Mouse (Mus musculus) ovary, postnatal 36 days (tissue): Measurements from ENCODE around the gene Ropn1l.

ENCODE experiments used
- DNase-seq: peaks from one replicate; pipeline ENCODE4 v3.0.0; 2022; ENCODE audit warnings: low spot score, mixed read lengths

The Ropn1l gene

DNA sequence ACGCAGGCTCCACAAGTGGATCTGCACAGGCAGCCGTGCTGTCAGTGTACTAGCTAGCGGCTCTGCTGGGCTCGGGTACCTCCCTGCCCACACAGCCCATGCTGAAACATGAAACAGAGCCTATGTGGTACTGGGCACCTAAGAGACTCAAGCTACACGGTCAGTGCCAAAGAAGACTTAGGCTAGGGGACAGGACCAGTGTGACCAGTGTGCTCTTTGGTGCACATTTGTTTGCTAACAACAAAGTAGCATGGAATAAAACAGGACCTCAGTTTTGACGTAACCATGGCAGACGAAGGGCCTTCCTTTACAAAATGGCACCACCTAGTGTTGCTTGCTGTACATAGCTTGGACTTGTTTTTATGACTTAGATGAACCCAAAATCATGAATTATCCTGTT lies 6.4 kb downstream of the Ropn1l start:
- no peak for DNase-seq

DNA sequence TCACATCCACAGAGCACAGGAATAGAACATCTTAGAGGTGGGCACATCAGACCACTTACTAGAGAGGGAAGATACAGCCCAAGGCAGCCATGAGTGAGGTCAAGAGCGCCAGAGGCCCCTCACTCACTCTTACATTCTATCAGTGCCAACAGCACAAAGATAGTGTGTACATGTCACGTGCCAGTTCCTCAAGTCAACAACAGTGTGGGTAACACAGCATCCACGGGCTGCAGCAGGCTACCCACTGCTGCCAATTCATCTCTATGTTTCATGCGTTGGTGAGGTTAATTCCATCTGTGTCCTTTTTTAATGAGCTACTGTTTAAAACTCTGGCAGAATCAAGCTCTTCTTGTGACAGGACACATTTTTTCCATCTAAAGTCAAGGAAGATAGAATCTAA lies 10.8 kb downstream of the Ropn1l start:
- no peak for DNase-seq

DNA sequence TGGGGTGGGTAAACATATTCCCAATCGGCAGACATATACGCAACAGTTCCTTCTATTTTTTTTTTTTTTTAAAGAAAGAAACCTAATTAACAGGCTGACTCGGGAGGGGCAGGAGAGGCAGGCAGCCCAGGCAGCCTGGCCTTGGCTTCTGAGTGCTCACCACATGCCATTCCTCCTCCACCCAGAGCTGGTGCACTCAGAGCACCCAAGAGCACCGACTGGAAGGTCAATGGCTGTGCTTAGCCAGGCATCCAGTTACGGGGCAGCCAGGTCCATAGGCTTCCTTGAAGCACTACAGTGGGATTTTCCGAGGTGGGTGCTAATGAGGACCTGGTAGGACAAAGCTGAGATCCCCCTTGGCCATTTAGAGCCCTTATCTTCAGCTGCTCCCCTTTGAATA lies 11.5 kb downstream of the Ropn1l start:
- DNase-seq, result no peak

DNA sequence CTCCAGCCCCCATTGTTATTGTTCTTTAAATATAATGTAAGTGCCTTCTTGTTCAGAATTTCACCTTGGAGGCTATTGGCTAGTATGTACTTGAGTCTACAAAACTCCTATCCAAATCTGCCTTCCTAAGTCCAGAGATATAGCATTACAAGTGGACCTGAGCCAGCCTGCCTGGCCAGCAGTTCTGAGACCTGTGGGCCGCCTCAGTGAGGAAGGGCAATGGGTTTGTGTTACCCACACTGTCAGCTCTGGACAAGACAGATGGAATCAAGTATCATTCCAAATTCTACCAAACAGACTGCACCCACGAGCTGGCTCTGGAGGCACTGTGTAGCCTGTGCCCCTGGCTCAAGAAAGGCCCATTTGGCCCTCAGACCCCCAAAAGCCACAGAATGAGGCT lies 16.7 kb downstream of the Ropn1l start:
- DNase-seq, result no peak

DNA sequence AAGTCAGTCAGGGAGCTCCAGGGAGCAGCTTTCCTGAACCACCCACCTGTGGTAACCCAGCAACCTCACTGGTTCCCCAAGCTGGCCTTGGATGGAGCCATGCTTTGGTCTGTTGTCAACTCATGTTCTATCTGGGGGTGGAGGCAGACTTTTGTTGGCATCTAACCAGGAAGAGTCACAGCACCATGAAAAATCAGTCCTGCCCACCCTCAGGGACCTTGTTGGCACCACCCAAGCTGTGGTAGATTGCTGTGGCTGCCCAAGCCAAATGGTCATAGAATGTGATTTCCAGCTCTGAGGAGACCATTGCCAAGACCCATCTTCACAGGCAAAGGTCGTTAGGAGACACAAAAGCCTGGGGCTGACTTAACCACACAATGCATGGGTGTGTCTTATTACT lies 17.5 kb downstream of the Ropn1l start:
- DNase-seq, result no peak

DNA sequence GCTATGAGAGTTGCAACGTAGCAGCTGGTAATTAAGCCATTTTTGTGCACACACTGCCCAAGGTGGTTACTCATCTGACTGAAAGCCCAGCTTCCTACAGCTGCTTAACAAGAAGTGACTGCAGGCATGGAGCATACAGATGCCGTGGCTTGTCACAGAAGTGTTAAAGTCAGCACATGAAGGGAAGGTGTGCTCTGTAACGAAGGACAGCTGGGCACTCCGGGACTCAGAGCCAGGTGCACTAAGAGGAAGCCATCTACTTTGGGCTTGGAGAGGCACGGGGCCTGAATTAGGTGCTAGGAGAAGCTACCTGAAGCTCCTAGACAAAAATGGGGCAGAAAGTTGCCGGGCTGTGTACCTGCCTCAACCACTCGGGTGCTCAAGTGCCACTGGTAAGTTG lies 19.8 kb downstream of the Ropn1l start:
- no peak for DNase-seq

DNA sequence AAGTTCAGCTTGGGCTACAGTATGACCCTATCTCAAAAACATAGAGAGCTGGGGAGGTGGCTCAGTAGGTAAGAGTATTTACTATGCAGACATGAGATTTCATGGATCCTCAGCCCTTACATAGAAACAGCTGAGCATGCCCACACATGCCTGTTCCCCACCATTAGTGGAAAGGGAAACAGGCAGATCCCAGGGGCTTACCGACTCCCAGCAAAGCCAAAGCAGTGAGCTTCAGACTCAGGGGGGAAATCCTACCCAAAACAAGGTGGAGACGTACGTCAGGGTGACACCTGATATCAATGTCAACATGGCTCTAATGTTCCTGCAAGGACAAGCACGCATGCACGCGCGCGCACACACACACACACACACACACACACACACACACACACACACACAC lies 21.7 kb downstream of the Ropn1l start:
- no peak for DNase-seq

DNA sequence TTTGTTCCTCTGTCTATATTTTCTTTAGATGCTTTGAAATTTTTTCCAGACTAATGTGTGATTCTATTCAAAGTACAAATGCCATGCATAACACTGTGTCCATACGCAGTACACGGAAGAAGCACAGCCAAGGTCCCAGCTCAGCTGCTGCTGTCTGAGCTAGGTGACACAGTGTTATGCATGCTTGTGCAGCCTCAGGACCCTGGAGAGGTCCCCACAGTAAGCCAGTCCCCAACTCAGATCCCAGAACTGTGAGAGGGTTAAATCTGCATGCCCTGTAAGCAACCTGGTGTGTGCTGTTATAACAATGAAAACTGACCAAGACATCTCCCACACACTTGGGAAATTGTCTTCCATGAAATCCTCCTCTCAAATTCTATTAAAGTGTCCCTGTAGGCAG lies 23.5 kb downstream of the Ropn1l start:
- no peak for DNase-seq

DNA sequence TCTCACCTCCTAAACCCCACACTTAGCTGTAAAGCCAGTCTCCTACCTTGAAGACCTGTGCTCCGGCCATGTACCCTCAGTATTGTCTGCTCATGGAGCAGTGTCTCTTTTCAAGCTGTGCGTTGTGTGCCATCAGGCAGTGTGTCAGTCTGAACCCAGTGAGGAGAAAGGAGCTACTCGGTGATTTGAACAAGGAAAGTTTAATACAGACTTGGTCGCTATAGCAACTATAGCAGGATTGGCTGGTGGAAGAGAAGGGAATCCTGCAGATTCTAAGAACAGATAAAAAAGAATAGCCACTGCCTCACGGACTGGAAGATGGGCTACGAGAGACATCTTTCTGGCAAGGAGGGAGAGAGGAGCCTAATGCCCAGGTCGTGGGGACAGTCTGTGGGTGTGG lies 24.1 kb downstream of the Ropn1l start:
- no peak for DNase-seq

DNA sequence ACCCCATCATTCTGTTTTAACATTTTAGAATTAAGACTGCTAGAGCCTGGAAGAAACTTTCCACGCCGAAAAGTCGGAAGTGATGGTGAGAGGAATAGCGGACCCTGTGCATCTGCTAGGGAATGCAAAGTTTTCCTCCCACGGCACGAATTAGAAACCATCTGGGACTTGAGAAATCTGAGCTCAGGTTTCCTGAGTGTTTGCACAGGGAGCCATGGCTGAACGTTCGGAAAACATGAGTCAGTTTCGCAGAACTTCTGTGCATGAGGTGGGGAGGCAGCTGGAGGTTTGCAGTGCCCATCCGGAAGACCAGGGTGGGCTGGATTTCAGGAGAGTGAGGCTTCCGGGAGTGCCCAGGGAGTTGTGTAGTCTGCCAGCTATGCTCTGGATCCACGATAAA lies 25.0 kb downstream of the Ropn1l start:
- DNase-seq, result no peak

DNA sequence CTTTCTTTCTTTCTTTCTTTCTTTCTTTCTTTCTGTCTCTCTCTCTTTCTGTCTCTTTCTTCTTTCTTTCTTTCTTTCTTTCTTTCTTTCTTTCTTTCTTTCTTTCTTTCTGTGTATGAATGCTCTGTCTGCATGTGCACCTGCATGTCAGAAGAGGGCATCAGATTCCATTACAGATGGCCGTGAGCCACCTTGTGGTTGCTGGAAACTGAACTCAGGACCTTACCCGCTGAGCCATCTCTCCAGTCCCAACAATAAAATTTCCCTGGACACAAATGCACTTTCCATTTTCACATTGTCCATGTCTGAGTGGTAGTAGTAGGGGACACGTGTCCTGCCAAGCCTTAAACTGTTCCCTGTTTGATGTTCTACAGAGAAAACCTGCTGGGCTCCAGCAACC lies 26.1 kb downstream of the Ropn1l start:
- no peak for DNase-seq

DNA sequence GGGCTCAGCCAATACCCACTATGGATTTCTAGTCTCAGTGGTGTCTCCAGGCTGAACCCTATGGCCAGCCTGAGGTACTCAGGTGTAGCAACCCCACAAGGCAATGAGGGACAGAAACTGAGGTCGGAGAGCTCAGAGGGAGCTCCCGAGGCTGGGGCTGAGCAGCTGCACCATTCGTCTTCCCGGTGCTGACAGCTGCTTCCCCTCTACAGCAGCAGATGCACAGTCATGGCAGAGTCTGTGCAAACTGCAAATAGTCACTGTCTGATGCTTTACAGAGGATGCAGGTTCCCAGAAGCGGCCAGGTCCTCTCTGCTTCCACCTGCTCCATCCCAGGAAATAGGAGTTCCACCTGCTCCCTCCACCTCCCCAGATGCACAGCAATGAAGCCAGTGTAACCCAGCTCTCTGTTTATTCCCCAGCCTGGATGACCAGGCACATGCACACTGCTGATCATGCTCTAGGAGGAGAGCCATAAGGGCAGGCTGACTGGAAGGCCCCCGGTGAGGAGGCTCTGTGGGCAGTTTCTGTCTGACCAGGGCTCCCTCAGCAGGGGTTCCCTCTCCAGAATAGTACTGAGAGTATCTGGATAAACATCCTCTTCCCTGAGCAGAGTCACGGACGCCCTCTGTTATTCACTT lies 27.4 kb downstream of the Ropn1l start:
- DNase-seq, result no peak

DNA sequence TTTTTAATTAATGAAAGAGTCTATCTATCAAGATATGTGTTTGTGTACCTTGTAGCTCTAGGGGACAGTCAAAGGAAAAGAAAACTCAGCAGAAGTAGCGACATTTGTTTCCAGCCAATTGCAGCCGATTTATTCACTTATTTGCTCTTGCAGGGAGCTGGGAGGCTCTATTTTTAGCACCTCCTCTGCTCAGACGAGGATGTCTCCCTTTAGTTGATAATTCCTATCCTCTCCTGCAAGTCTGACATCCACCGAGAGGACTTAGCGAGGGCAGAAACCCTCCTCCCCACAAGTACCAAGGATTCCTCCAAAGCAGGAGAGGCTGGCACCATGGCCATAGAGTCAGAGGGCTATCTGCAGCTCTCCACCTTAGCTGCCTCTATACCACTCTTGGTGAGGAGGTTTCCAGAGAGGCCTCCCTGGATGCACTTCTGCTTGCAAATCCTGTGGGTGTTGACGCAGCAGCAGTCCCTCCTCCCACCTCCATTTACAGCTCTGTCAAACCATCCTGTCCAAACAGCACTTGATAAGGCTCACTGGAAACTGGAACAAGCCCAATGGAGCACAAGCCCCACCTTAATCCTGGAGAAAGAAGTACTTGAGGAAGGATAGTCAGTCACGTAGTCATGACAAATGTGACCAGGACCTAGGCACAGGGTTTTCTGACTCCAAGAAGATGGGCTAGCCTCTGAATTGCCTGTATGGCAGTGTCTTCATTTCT lies 30.7 kb downstream of the Ropn1l start:
- DNase-seq, result no peak

DNA sequence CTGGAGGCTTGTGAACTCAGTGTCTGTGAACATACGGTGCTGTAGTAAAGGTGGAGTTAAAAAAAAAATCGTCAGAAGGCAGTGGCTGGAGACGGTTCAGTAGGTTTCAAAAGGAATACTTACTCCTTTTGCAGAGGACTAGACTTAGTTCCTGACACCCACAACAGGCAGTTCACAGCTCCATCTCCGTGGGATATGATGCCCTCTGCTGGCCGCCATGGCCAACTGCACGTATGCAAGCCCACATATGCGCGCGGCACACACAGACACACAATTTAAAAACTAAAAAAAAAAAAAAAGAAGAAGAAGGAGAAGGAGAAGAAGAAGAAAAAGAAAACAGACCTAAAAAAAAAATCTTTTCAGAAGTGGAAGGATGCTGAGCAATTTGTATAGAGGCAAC lies 34.5 kb downstream of the Ropn1l start:
- peak; percentile 28 for DNase-seq

DNA sequence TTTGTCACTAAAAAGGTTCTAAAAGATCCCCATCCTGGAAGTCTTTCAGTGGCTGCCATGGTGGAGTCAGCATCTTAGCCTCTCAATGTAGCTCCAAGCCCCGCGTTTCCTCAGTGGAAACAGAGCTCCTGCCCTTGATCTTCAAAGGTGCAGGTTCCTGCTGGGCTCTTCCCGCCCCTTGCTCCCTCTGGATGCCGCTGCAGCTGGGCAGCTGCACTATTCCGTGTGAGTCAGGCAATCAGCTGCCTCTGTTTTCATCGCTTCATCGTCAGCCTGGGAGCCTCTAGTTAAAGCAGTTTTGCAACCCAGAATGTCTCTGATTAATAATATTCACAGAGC lies 34.9 kb downstream of the Ropn1l start:
- DNase-seq, result no peak

DNA sequence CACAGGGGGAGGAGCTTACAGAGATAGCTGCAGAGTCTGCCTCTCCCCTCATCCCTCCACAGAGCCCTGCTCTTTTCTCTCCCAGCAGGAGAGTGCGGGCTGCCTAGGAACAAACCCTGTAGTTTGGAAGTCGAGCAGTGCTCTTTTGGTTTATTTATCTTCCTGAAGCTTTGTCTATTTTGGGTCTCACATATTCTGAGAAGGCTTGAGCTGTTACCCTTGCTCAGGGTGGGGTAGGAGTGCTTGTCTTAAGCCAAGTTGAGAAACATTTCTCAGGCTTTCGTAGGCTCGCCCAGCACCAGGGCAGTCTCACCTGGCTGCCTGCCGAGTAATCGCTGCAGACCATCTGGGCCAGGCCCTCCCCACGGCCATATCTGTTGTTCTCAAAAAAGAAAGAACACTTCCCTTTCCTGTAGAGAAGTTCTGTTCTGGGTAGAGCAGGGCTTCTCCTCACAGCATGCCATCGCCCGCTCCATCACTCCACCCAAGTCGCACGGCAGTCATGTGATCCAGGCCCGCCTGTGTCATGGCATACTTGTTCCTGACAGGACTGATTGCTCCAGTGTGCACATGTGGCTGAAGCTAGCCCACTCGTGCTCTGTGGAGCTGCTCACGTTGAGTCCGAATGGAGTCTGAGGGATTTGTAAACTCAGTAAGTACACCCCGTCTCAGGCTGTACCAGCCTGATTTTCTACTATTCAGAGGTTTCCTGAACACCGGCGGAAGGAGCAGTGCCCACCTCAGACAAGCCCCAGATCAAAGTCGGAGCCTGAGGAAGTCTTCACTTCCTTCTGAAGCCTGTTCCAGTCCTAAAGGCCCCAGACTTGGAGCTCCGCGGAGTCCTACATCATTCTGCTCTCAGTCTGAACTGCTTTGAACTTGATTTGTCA lies 35.5 kb downstream of the Ropn1l start:
- peak; percentile 35 for DNase-seq

DNA sequence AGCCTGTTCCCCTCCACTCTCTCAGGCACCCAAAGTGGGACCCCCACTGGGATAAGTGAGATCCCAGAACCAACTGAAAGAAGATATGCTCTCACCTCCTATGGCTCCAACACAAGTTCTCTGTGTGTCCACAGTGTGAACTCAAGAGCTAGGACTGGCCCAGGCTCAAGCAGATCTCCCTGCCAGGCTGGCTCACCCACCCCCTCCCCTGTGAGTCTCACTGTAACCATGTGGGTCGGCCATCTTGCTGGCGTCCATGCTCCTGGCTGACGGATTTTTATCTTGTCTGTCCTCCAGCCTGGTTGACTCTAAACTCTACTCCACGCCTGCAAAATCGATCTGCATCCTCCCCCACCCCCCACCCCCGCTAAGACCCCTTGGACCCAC lies 36.1 kb downstream of the Ropn1l start:
- DNase-seq, result no peak

DNA sequence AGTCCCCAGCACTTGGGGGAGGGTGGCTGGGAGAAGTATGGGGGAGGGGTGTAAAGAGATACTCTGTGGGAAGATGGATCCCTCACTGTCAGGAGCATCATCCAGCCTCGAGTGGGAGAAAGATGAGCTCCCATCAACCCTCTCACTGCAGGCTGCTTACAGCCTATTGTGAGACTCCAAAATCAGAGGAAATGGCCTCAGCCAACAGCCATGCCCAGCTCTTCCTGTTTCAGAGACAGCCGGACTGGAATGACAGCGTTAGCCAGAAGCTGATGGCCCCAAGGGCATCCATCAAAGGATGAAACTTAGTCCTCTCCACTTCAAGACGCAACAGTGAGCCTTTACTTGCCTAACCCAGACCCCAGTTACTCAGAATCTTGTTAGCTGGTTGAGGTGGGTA lies 38.4 kb downstream of the Ropn1l start:
- DNase-seq, result no peak

DNA sequence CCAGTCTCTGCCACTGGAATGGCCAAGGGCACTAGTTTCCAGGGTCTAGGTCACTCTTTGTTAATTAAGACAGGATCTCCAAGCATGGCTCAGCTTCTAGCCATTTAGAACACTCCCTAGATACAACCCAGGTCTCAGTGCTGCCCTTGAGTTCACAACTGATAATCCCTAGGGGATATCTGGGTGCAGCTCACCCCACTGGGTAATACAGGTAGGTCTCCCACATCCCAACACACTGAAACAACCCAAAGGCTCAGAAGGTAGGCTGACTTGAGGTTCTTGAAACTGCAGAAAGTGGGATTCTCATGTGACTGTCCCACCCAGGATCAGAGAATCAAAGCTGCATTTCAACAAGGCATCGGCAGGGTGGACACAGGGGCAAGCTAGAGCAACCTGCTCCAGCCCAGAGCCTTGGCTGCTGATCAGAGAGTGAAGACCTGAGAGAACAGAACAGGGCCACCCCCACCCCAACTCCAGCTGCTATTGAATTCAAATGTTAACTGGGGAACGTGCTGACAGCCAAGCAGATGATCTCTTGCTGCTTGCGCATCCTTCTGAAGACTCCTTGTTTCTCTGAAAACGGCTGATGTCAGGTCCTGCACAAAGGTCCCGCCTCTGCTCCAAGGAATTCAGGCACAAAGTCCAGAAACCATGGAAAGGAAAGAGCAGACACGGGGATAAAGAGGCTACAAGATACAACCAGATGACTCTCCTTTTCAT lies 39.2 kb downstream of the Ropn1l start:
- DNase-seq, result no peak

DNA sequence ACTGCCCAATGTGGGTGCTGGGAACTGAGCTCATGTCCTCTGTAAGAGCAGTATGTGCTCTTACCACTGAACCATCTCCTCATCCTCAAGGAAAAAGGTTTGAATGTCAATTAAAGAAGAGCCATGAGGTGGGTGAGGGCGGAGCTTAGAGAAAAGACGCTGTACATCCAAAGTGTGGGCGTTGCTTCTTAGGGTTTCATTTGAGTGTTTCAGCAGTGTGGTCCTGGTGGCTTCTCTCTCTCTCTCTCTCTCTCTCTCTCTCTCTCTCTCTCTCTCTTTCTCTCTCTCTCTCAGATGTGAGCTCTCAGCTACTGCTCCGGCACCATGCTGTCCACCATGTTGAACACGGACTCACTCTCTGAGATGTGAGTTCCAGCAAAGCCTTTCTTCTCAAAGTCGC lies 39.9 kb downstream of the Ropn1l start:
- DNase-seq, result no peak

DNA sequence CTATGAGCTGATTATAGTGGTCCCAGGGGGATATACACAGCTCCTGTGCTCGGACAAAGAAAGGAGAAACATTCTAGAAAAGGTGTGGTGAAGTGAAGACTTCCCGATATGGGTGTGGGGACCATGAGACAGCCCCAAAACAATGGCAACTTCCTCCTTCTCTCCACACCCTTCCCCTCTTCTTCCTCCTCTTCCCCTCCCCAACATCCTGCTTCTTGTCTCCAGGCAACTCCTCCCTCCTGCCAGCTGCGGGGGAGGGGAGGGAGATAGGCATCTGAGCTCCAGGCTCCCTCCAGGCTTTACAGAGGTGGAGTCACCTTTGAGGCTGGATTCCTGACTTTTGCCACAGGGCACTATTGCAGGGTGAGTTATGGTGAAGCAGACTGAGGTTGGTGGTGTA lies 40.6 kb downstream of the Ropn1l start:
- no peak for DNase-seq

DNA sequence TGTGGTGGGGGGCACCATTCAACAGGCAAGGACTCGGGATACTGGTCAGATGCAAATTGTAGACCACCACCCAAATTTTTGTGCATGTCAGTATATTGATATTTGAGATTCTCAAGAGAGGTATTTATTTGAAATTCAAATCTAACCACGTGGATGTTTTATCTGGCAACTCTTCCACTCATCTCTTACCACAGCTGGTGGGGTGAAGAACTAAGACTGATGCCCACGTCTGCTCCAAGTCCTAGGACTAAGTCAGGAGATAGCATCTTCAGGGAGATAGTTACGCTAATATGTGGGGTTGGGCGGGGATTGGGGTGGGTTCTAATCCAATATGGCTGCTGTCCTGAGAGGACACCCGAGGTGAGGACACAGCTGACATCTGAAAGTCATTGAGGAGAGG lies 41.1 kb downstream of the Ropn1l start:
- no peak for DNase-seq

DNA sequence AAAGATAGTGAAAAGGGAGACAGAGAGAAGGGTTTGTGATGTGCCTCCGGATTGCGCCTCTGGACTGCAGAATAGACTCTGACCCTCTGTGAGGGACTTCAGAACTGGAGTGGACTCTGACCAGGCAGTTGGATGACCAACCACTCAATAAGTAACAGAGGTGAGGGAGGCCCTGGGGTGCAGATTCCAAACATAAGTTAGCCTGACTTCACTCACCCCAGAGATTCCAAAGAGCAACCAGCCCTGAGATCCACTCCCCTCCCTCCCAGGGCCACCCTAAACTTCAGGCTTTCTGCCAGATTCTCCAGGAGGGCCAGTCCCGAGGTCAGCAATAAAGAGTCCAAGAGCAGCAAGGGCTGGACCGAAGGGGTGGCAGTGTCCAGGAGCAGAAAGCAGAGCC lies 46.0 kb downstream of the Ropn1l start:
- DNase-seq, result no peak
